9 mouse cellular contexts compared by ENCODE assay signal in genomic region chr15:78894726-78895125, GRCm38 (mm10). TPM values are rescaled to one million over a fixed set of nuclear protein-coding genes. Genes with fewer than 3 reads are reported as not detected.
DNase-seq lines count a peak whose midpoint lies in the region; ATAC-seq lines count a peak whose summit lies in the region.
"Had no signal": no experiment of that assay in that cellular context is flagged by ENCODE, and none has a peak within 500 bp of the region (broad histone marks: within the 10 kb centered on the region; RNA-seq: fewer than 3 reads in every experiment).

No protein-coding gene starts in this region.

- 61% methylated on average over 13 of the region's 13 CpGs for WGBS in kidney, embryonic 15.5 days
- 78% methylated on average over 13 of the region's 13 CpGs for WGBS in limb, embryonic 10.5 days
- WGBS in stomach, embryonic 14.5 days: 70% methylated on average over 13 of the region's 13 CpGs

- H3K9ac ChIP-seq in kidney, embryonic 15.5 days: no peak overlapping the region
- no peak overlapping the region for H3K9ac ChIP-seq in stomach, embryonic 14.5 days (replicated peaks; ENCODE audit: low read depth, low read length)

- no peak for ATAC-seq in kidney, embryonic 15.5 days (replicated peaks; ENCODE audit: low FRiP score)
- no peak for ATAC-seq in stomach, embryonic 14.5 days (ENCODE audit: insufficient number of reproducible peaks, insufficient read depth, low FRiP score, low read depth)
- no peak for ATAC-seq in cerebellum, adult (ENCODE audit: insufficient number of reproducible peaks, low FRiP score, low TSS enrichment)

- no peak for DNase-seq in kidney, adult 9 months
- DNase-seq in T-cell, adult 2 months (ENCODE audit: low spot score): peak; percentile 37
- DNase-seq in limb, embryonic 10.5 days (ENCODE audit: low spot score): no peak
- DNase-seq in Muller cell, postnatal 12 days (ENCODE audit: inconsistent ontology term): no peak
- DNase-seq in layer of hippocampus, adult 8-10 months (ENCODE audit: low spot score in 2 of 2): no peak
- DNase-seq: cerebellum, postnatal 25 days had no signal

- H3K4me1 ChIP-seq in kidney, embryonic 15.5 days: peaks cover 78% of the 10 kb centered on the region
- peaks cover 71% of the 10 kb centered on the region for H3K4me1 ChIP-seq in limb, embryonic 10.5 days
- peaks cover 37% of the 10 kb centered on the region for H3K4me1 ChIP-seq in stomach, embryonic 14.5 days (ENCODE audit: control insufficient read depth, insufficient read depth, low read length)

- H3K9me3 ChIP-seq in kidney, embryonic 15.5 days (replicated peaks): no peaks in the 10 kb centered on the region
- H3K9me3 ChIP-seq in limb, embryonic 10.5 days (replicated peaks): no peaks in the 10 kb centered on the region
- no peaks in the 10 kb centered on the region for H3K9me3 ChIP-seq in stomach, embryonic 14.5 days (ENCODE audit: control insufficient read depth, low read depth, low read length)

- H3K4me2 ChIP-seq in kidney, embryonic 15.5 days: no peak overlapping the region
- no peak overlapping the region for H3K4me2 ChIP-seq in stomach, embryonic 14.5 days (replicated peaks; ENCODE audit: low read depth, low read length)

- peaks cover 42% of the 10 kb centered on the region for H3K36me3 ChIP-seq in kidney, embryonic 15.5 days
- peaks cover 58% of the 10 kb centered on the region for H3K36me3 ChIP-seq in limb, embryonic 10.5 days
- H3K36me3 ChIP-seq in stomach, embryonic 14.5 days (ENCODE audit: control insufficient read depth, insufficient read depth, low read length): peaks cover 23% of the 10 kb centered on the region

- no peaks in the 10 kb centered on the region for H3K27me3 ChIP-seq in kidney, embryonic 15.5 days
- no peaks in the 10 kb centered on the region for H3K27me3 ChIP-seq in limb, embryonic 10.5 days (ENCODE audit: low read depth, poor library complexity, severe bottlenecking)
- H3K27me3 ChIP-seq in stomach, embryonic 14.5 days (ENCODE audit: control insufficient read depth, insufficient read depth, low read length): no peaks in the 10 kb centered on the region

- no peak overlapping the region for H3K4me3 ChIP-seq in kidney, embryonic 15.5 days (replicated peaks)
- no peak overlapping the region for H3K4me3 ChIP-seq in limb, embryonic 10.5 days
- H3K4me3 ChIP-seq in stomach, embryonic 14.5 days (ENCODE audit: low read depth, low read length): no peak overlapping the region

- H3K27ac ChIP-seq in kidney, embryonic 15.5 days: peak overlapping the region; percentile 67
- peak overlapping the region; percentile 46; the same call in 1 of the 2 replicates for H3K27ac ChIP-seq in limb, embryonic 10.5 days
- peak overlapping the region; percentile 58; the same call in 1 of the 2 replicates for H3K27ac ChIP-seq in stomach, embryonic 14.5 days (ENCODE audit: low read length)

RNA-seq across cellular contexts. Expression of gene Gm49510, which starts 4.7 kb away (rescaled TPM):
- 0.14 and 0.60 TPM in 2 replicates for polyA plus RNA-seq in kidney, embryonic 15.5 days (2015; fragmentation: Nextera tagmentation; extraction: Ambion mirVana)
- 0.13 and 0.51 TPM in 2 replicates for polyA plus RNA-seq in limb, embryonic 10.5 days (2016; fragmentation: Nextera tagmentation; extraction: Ambion mirVana)
- polyA plus RNA-seq in stomach, embryonic 14.5 days (2014; fragmentation: Nextera tagmentation; extraction: Ambion mirVana): 0.21 TPM in 1 of 2 replicates, not detected in the other
- total RNA-seq in layer of hippocampus, adult 8-10 months (2022): 1 to 10 TPM in 1 of 4 experiments, under 1 TPM in 2, not detected in 1; 0.34 to 1.2 (median 0.38) TPM

RNA-seq across cellular contexts. Expression of gene Sh3bp1, which starts 4.8 kb away (rescaled TPM):
- 34.4 and 41.6 TPM in 2 replicates for polyA plus RNA-seq in kidney, embryonic 15.5 days (2015; fragmentation: Nextera tagmentation; extraction: Ambion mirVana)
- polyA plus RNA-seq in limb, embryonic 10.5 days (2016; fragmentation: Nextera tagmentation; extraction: Ambion mirVana): 51.1 and 51.2 TPM in 2 replicates
- polyA plus RNA-seq in stomach, embryonic 14.5 days (2014; fragmentation: Nextera tagmentation; extraction: Ambion mirVana): 43.5 and 51.4 TPM in 2 replicates
- 10 to 100 TPM; 28.9 to 33.0 (median 31.8) TPM for total RNA-seq in layer of hippocampus, adult 8-10 months (2022)

RNA-seq across cellular contexts. Expression of gene Gga1, which starts 17.7 kb away (rescaled TPM):
- polyA plus RNA-seq in kidney, embryonic 15.5 days (2015; fragmentation: Nextera tagmentation; extraction: Ambion mirVana): 49.5 and 55.5 TPM in 2 replicates
- polyA plus RNA-seq in limb, embryonic 10.5 days (2016; fragmentation: Nextera tagmentation; extraction: Ambion mirVana): 49.9 and 56.5 TPM in 2 replicates
- polyA plus RNA-seq in stomach, embryonic 14.5 days (2014; fragmentation: Nextera tagmentation; extraction: Ambion mirVana): 38.2 and 40.4 TPM in 2 replicates
- 10 to 100 TPM; 59.2 to 63.9 (median 62.6) TPM for total RNA-seq in layer of hippocampus, adult 8-10 months (2022)

RNA-seq across cellular contexts. Expression of gene Pdxp, which starts 19.0 kb away (rescaled TPM):
- polyA plus RNA-seq in kidney, embryonic 15.5 days (2015; fragmentation: Nextera tagmentation; extraction: Ambion mirVana): 13.7 and 15.0 TPM in 2 replicates
- 37.1 and 40.8 TPM in 2 replicates for polyA plus RNA-seq in limb, embryonic 10.5 days (2016; fragmentation: Nextera tagmentation; extraction: Ambion mirVana)
- polyA plus RNA-seq in stomach, embryonic 14.5 days (2014; fragmentation: Nextera tagmentation; extraction: Ambion mirVana): 15.7 and 17.9 TPM in 2 replicates
- 100 to 1,000 TPM; 140 to 156 (median 148) TPM for total RNA-seq in layer of hippocampus, adult 8-10 months (2022)

RNA-seq across cellular contexts. Expression of gene Lgals1, which starts 31.8 kb away (rescaled TPM):
- polyA plus RNA-seq in kidney, embryonic 15.5 days (2015; fragmentation: Nextera tagmentation; extraction: Ambion mirVana): 761 and 838 TPM in 2 replicates
- polyA plus RNA-seq in limb, embryonic 10.5 days (2016; fragmentation: Nextera tagmentation; extraction: Ambion mirVana): 292 and 458 TPM in 2 replicates
- 1,620 and 1,697 TPM in 2 replicates for polyA plus RNA-seq in stomach, embryonic 14.5 days (2014; fragmentation: Nextera tagmentation; extraction: Ambion mirVana)
- 10 to 100 TPM; 16.9 to 40.3 (median 28.2) TPM for total RNA-seq in layer of hippocampus, adult 8-10 months (2022)
